Mouse (Mus musculus) limb, embryonic 15.5 days (tissue): ENCODE measurements around the gene Ccr6. TPM values are rescaled to one million over a fixed set of nuclear protein-coding genes. Genes with fewer than 3 reads are reported as not detected.

Experiments used
- ATAC-seq: fragments of 200-750 bp; cut with Nextera tagmentation; 2 replicates; pipeline ENCODE4 v1.8.0; 2017; ENCODE audit warnings: low read depth, moderate TSS enrichment; ENCODE audit not compliant: insufficient number of reproducible peaks, low FRiP score, low TSS enrichment
- H3K27ac ChIP-seq: fragments of 300-500 bp; sonication (generic); 2 replicates; pipeline ENCODE4 v1.5.1; 2015; ENCODE audit warnings: moderate library complexity, mild to moderate bottlenecking, inconsistent platforms
- H3K27me3 ChIP-seq: fragments of 300-500 bp; sonication (generic); 2 replicates; pipeline ENCODE4 v1.6.1; 2015; ENCODE audit warnings: inconsistent platforms
- H3K36me3 ChIP-seq: fragments of 300-500 bp; sonication (generic); 2 replicates; pipeline ENCODE4 v1.6.1; 2015; ENCODE audit warnings: inconsistent platforms
- H3K4me1 ChIP-seq: fragments of 300-500 bp; sonication (generic); 2 replicates; pipeline ENCODE4 v1.6.1; 2015; ENCODE audit warnings: inconsistent platforms
- H3K4me2 ChIP-seq: fragments of 300-500 bp; sonication (generic); 2 replicates; pipeline ENCODE4 v1.6.1; 2015; ENCODE audit warnings: mild to moderate bottlenecking, inconsistent platforms
- H3K4me3 ChIP-seq: fragments of 300-500 bp; sonication (generic); 2 replicates; pipeline ENCODE4 v1.5.1; 2015; ENCODE audit warnings: mild to moderate bottlenecking, inconsistent platforms
- H3K9ac ChIP-seq: fragments of 300-500 bp; sonication (generic); 2 replicates; pipeline ENCODE4 v1.6.1; 2015; ENCODE audit warnings: inconsistent platforms
- H3K9me3 ChIP-seq: fragments of 300-500 bp; sonication (generic); 2 replicates; pipeline ENCODE4 v1.6.1; 2016; ENCODE audit warnings: inconsistent platforms
- WGBS: fragments of 180-500 bp; shearing (Covaris S2); methylation state at CpG from one replicate; pipeline ENCODE4 v1.1.7; 2015; 5-methylcytosine and 5-hydroxymethylcytosine counted together
- polyA plus RNA-seq: library from polyadenylated mRNA; unstranded; fragments of >200 nt; fragmentation: Nextera tagmentation; extraction: Ambion mirVana; gene quantifications from 2 replicates; pipeline ENCODE4 v1.2.1, GENCODE M21; 2015

Ccr6 gene
- polyA plus RNA-seq, 1 experiment from 2014 or later: not detected

DNA sequence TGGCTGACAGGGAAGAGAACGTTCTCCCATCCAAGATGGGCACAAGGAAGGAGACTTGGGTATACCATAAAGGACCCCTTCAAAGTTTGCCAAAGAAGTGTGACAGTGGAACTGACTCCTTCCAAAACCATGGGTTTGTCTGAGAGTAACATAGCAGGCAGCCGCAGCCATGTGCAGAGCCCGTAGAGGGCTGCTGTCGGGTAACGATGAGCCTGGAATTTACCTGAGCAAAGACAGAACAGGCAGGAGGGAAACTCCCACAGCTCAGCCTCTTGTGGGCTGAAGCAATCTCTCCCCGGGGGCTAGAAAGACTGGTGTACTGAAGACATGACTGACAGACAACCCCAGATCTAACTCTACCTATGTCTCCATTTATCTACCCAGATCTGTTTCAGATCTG, 24.4 kb upstream of the Ccr6 start:
- 80% methylated on average over 6 of the region's 6 CpGs for WGBS
- no peak for ATAC-seq
- H3K9me3 ChIP-seq: no peaks in the 10 kb centered on the region
- H3K9ac ChIP-seq: no peak overlapping the region
- no peak overlapping the region for H3K4me2 ChIP-seq
- no peak overlapping the region for H3K4me3 ChIP-seq
- no peaks in the 10 kb centered on the region for H3K27me3 ChIP-seq
- no peak overlapping the region for H3K27ac ChIP-seq
- no peaks in the 10 kb centered on the region for H3K4me1 ChIP-seq
- no peaks in the 10 kb centered on the region for H3K36me3 ChIP-seq

DNA sequence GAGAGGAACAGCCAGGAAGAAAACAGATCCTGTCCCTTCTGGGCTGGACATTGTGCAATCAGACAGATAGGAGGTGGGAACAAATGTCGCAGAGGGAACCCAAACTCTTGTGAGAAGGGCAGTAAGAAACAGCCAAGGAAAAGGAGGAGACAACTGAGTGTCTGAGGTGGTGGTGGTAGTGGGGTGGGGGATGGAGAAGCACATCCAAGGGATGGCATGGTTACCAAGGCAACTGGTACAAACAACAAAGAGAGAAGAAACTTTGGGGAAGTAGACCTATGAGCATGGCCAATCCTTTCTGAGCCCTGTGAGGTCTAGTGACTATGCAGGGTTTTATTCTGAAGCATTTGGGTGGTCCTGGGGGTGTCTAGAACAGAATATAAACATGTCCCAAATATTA, 21.5 kb upstream of the Ccr6 start:
- Histone ChIP-seq H3K4me3 (no peak overlapping the region), H3K4me2 (no peak overlapping the region), H3K4me1 (no peaks in the 10 kb centered on the region), H3K36me3 (no peaks in the 10 kb centered on the region), H3K27me3 (no peaks in the 10 kb centered on the region), H3K9me3 (no peaks in the 10 kb centered on the region), H3K27ac (no peak overlapping the region), H3K9ac (no peak overlapping the region)
- 77% methylated on average over 1 of the region's 1 CpGs for WGBS
- no peak for ATAC-seq

DNA sequence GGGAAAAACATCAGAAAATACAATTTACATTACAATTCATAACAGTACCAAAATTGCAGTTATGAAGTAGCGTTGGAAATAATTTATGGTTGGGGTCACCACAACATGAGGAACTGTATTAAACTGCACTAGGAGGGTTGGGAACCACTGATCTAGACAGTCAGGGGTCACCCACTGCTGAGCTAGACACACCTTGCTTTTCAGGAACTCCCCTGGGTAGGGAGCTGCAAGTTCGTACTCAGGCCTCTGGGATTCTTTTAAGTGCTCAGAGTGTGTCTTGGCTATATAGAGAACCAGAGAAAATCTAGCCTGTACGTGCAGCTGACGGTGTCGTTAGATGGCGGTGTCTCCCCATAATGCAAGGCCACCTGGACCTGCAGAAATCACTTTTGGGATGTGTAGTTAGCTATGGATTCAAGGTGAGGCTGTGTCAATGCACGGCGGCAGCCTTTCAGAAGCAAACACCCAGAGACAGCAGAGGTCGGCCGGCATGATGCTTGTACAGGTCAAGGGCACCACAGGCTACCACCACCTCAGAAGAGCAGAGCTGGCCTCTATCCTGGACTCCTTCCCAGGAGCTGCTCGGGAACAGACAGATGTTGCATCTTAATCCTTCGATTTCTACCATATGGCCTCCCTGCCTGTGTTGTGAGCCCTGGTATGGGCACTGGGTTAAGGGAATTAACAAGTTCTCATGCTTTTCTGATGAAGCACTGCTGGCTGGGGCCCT, 20.7 kb upstream of the Ccr6 start:
- H3K9me3 ChIP-seq: no peaks in the 10 kb centered on the region
- no peaks in the 10 kb centered on the region for H3K36me3 ChIP-seq
- ATAC-seq: no peak
- no peak overlapping the region for H3K9ac ChIP-seq
- no peaks in the 10 kb centered on the region for H3K27me3 ChIP-seq
- no peaks in the 10 kb centered on the region for H3K4me1 ChIP-seq
- 81% methylated on average over 12 of the region's 12 CpGs for WGBS
- H3K4me3 ChIP-seq: no peak overlapping the region
- no peak overlapping the region for H3K27ac ChIP-seq
- H3K4me2 ChIP-seq: no peak overlapping the region

DNA sequence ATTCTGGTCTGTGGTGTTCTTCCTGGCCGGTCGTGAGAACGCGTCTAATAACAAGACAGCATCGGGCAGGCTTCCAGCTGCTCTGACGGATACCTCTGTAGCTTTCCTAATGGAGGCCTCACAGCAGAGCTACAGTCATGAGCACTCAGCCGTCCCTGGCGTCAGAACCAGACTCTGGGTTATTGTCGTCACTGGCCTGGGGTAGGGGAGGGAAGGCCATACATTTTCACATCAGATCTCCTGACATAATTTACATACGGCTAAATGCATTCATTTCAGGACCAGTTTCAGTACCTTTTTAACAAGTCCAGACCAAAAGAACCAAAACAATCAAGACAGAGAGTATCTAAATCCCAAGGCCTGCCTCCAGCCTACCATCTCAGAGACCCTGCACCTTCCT, 12.6 kb upstream of the Ccr6 start:
- ATAC-seq: no peak
- Histone ChIP-seq H3K27me3 (0 out of 2 replicates have a peak, but pooled peaks cover 3% of the 10 kb centered on the region), H3K9ac (no peak overlapping the region), H3K27ac (no peak overlapping the region), H3K4me2 (no peak overlapping the region), H3K36me3 (no peaks in the 10 kb centered on the region), H3K4me3 (no peak overlapping the region), H3K4me1 (no peaks in the 10 kb centered on the region), H3K9me3 (no peaks in the 10 kb centered on the region)
- WGBS: 74% methylated on average over 10 of the region's 10 CpGs

DNA sequence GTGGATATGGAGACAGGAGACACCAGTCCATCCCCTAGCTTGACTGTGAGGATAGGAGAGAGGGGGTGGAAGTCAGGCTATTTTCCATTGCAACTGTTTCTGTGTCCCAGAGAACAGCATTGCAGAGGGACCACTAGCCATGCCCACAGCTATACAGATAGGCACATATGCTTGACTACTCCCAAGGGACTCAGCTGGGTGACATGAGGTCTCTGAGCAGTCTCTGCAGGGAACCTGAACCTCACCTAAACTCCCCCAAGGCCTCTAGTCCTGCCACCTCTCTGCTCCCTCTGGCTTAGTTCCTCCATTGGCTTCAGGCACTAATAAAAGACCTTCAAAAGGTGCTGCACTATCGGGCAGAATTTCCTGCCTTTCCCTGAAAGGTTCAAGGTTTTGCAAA, 11.8 kb upstream of the Ccr6 start:
- H3K4me2 ChIP-seq: no peak overlapping the region
- no peak for ATAC-seq
- H3K9me3 ChIP-seq: no peaks in the 10 kb centered on the region
- no peaks in the 10 kb centered on the region for H3K4me1 ChIP-seq
- no peak overlapping the region for H3K27ac ChIP-seq
- H3K4me3 ChIP-seq: no peak overlapping the region
- 0 out of 2 replicates have a peak, but pooled peaks cover 3% of the 10 kb centered on the region for H3K27me3 ChIP-seq
- no peaks in the 10 kb centered on the region for H3K36me3 ChIP-seq
- WGBS: 63% methylated on average over 1 of the region's 1 CpGs
- no peak overlapping the region for H3K9ac ChIP-seq

DNA sequence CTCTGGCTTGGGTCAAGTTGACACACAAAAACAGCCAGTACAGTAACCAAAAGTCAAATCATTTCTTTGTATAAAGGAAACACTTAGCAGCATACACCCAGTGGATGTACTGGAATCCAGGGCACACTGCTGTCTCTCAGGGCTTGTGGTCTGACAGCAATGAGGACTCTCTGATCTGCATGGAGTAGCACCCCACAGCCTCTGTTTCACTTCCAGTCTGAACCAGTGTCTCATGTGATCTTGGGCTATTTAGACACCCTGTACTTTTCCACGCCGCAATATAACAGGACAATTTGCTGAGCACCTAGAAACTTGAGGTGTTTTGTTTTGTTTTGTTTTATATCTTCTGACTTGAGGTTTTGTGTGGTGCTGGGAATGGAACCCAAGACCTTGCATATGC, 10.7 kb upstream of the Ccr6 start:
- Histone ChIP-seq H3K9ac (no peak overlapping the region), H3K4me1 (no peaks in the 10 kb centered on the region), H3K27ac (no peak overlapping the region), H3K36me3 (no peaks in the 10 kb centered on the region), H3K4me3 (no peak overlapping the region), H3K4me2 (no peak overlapping the region), H3K27me3 (0 out of 2 replicates have a peak, but pooled peaks cover 3% of the 10 kb centered on the region), H3K9me3 (no peaks in the 10 kb centered on the region)
- ATAC-seq: no peak
- 99% methylated on average over 2 of the region's 2 CpGs for WGBS

DNA sequence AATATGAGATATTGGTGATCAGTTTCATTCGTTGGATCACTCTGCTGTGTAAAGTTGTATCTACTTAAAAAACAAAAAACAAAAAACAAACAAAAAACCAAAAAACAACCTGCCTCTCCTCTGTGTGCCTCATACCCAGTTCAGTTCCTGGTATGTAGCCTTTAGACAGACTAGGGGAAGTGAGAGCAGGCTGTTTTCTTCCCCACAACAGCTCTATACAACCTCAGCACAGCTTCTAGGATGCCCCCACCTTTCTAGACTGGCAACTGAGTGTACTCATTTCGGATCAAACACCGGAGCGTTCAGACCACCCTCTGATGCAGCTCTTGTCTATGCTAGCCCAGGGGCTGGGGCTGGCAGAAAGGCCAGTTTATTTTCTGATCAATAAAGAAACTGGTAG, 10.1 kb upstream of the Ccr6 start:
- Histone ChIP-seq H3K27me3 (0 out of 2 replicates have a peak, but pooled peaks cover 3% of the 10 kb centered on the region), H3K9me3 (no peaks in the 10 kb centered on the region), H3K4me3 (no peak overlapping the region), H3K27ac (no peak overlapping the region), H3K4me2 (no peak overlapping the region), H3K36me3 (no peaks in the 10 kb centered on the region), H3K4me1 (no peaks in the 10 kb centered on the region), H3K9ac (no peak overlapping the region)
- ATAC-seq: no peak
- WGBS: 76% methylated on average over 4 of the region's 4 CpGs

DNA sequence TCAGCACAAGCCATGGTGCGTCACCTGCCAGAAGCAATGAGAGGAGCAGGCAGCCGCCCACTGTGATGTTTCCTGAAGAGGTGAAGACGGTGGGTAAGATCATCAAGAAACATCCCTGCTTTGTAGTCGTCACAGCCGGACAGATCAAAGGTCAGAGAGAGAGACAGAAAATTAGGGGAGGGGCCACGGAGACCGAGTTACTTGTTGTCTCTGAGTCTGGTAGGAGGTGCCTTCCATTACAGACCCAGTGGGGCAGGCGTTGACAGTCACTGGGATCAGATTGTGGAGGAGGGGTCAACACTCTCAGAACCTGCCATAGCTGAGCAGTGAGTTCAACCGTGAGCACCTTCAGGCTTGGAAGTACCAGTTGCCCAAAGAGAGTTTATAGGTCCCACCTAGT, 7.2 kb upstream of the Ccr6 start:
- WGBS: 42% methylated on average over 9 of the region's 9 CpGs

DNA sequence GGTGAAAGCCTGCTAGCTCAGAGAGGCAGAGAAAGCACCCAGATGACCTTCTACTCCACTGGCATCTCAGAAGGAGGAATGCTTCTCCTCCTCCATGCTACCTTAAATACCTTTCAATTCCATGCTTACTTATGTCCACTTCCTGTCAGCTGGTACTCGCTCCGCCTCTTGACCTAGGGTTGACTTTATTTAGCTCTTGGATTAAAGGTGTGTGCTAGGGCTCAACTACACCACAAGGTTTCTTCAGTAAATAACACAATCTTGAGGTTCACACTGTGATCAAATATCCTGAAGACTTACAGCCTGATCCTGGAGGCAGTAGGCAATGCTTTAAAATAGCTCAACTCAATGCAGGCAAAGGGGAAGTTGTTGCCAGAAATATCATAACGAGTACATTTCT, 6.2 kb upstream of the Ccr6 start:
- no peaks in the 10 kb centered on the region for H3K4me1 ChIP-seq
- H3K27ac ChIP-seq: no peak overlapping the region
- no peaks in the 10 kb centered on the region for H3K36me3 ChIP-seq
- H3K27me3 ChIP-seq: 0 out of 2 replicates have a peak, but pooled peaks cover 3% of the 10 kb centered on the region
- H3K4me2 ChIP-seq: no peak overlapping the region
- WGBS: 88% methylated on average over 3 of the region's 3 CpGs
- no peaks in the 10 kb centered on the region for H3K9me3 ChIP-seq
- ATAC-seq: no peak
- no peak overlapping the region for H3K9ac ChIP-seq
- no peak overlapping the region for H3K4me3 ChIP-seq

More for the DNA sequence above, 7.2 kb upstream of the Ccr6 start:
- no peak overlapping the region for H3K4me2 ChIP-seq
- H3K9ac ChIP-seq: no peak overlapping the region
- ATAC-seq: no peak
- no peaks in the 10 kb centered on the region for H3K36me3 ChIP-seq
- no peaks in the 10 kb centered on the region for H3K9me3 ChIP-seq
- no peak overlapping the region for H3K27ac ChIP-seq
- 0 out of 2 replicates have a peak, but pooled peaks cover 3% of the 10 kb centered on the region for H3K27me3 ChIP-seq
- no peaks in the 10 kb centered on the region for H3K4me1 ChIP-seq
- H3K4me3 ChIP-seq: no peak overlapping the region

DNA sequence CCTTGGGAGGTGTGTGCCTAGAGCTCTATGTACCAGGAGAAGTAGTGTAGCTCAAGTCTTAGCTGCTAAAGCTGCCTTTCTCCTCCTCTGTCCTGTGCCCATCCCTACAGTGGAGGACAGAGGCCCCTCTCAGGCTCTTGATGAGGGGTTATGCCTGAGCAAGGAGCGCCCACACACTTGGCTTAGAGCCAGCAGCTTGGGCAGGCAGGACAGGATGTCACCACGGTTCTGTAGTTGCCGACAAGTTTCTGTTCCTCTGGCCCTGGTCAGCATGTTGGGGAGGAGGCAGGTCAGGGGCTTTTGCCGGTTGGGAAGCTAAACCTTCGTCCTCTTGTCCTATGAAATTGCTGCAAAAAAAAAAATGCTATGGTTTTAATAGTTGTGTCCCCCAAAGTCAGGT, 3.8 kb upstream of the Ccr6 start:
- WGBS: 57% methylated on average over 5 of the region's 5 CpGs
- Histone ChIP-seq H3K9ac (no peak overlapping the region), H3K4me1 (no peaks in the 10 kb centered on the region), H3K9me3 (no peaks in the 10 kb centered on the region), H3K27ac (no peak overlapping the region), H3K4me2 (no peak overlapping the region), H3K4me3 (no peak overlapping the region), H3K27me3 (no peaks in the 10 kb centered on the region), H3K36me3 (no peaks in the 10 kb centered on the region)
- ATAC-seq: no peak

DNA sequence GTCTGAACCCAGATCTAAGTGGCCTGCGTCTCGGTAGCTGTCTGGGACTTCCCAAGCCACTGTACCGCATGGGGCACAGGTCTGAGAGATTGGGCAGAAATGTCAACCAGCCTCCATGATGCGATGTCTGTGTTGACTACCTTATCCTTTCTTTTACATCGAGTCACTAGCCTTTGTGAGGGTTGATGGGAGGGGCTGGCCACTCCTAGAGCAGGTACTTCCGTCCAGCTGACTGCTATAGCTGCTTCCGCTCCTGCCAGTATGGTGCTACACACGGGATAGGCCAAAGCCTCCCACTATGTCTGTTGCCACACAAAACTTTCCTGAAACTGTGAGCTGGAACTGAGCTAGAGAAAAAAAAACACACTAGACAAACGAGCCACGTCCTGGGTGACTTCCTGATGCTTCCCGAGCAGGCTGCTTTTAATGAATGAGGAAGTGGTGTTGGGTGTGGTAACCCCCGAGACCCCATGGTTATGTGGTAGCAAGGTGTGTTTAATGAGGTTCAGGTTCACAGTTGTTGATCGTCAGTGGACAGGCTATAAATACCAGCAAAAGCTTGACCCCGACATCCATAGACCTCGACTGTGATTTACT, 2.1 kb upstream of the Ccr6 start:
- 52% methylated on average over 15 of the region's 15 CpGs for WGBS
- Histone ChIP-seq H3K4me1 (no peaks in the 10 kb centered on the region), H3K27me3 (no peaks in the 10 kb centered on the region), H3K4me3 (no peak overlapping the region), H3K9me3 (no peaks in the 10 kb centered on the region), H3K4me2 (no peak overlapping the region), H3K36me3 (no peaks in the 10 kb centered on the region), H3K9ac (no peak overlapping the region), H3K27ac (no peak overlapping the region)
- ATAC-seq: no peak

DNA sequence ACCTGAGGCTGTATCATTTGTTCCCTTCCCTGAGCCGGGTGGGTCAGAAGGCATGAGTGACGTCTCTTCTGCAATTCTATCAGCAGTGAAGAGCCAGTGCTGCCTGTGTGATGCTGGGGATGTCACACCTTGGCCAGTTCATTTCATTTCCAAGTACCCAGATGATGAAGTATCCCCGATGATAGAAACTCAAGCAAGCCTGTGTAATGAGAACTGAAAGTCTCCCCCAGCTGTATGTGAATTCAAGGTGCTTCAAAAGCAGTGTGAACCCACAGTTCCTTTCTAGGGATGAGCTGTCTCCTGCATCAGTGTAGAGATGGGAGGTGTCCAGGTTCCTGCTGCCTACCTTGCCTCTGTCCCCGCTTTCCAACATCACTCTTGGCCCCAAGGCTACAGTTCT, 1.3 kb upstream of the Ccr6 start:
- 80% methylated on average over 4 of the region's 4 CpGs for WGBS
- no peak overlapping the region for H3K27ac ChIP-seq
- H3K9ac ChIP-seq: no peak overlapping the region
- no peak overlapping the region for H3K4me2 ChIP-seq
- no peak overlapping the region for H3K4me3 ChIP-seq
- ATAC-seq: no peak
- no peaks in the 10 kb centered on the region for H3K36me3 ChIP-seq
- H3K4me1 ChIP-seq: no peaks in the 10 kb centered on the region
- H3K9me3 ChIP-seq: no peaks in the 10 kb centered on the region
- H3K27me3 ChIP-seq: no peaks in the 10 kb centered on the region
